Mouse (Mus musculus) kidney, adult 2 months (tissue): Measurements from ENCODE around the gene Hist3h2a. TPM values are rescaled to one million over a fixed set of nuclear protein-coding genes. Genes with fewer than 3 reads are reported as not detected.

Source experiments
- DNase-seq: peaks from one replicate; pipeline ENCODE4 v3.0.0; 2021
- H3K27ac ChIP-seq: fragments of 200-500 bp; 2 replicates; pipeline ENCODE4 v1.5.1; 2012; ENCODE audit warnings: low read depth, low read length, control low read depth, inconsistent platforms; ENCODE audit not compliant: insufficient read depth
- H3K27me3 ChIP-seq: fragments of 200-500 bp; replicated peaks from 2 replicates; pipeline ENCODE4 v1.6.1; 2012; ENCODE audit warnings: mild to moderate bottlenecking, moderate library complexity, low read length, inconsistent platforms; ENCODE audit not compliant: control insufficient read depth, insufficient read depth
- H3K36me3 ChIP-seq: fragments of 200-500 bp; 2 replicates; pipeline ENCODE4 v1.6.1; 2012; ENCODE audit warnings: mild to moderate bottlenecking, moderate library complexity, low read length, inconsistent platforms; ENCODE audit not compliant: control insufficient read depth, insufficient read depth
- H3K4me1 ChIP-seq: fragments of 200-500 bp; 2 replicates; pipeline ENCODE4 v1.6.1; 2011; ENCODE audit warnings: low read length; ENCODE audit not compliant: control insufficient read depth, insufficient read depth
- H3K4me3 ChIP-seq: fragments of 200-500 bp; 2 replicates; pipeline ENCODE4 v1.5.1; 2011; ENCODE audit warnings: mild to moderate bottlenecking, low read depth, low read length, control low read depth; ENCODE audit not compliant: insufficient read depth
- CTCF ChIP-seq: fragments of 200-500 bp; conservative IDR thresholded peaks from 2 replicates; pipeline ENCODE4 v1.5.1; 2011; ENCODE audit warnings: low read depth, mild to moderate bottlenecking, control low read depth, low read length, moderate library complexity, mixed read lengths; ENCODE audit not compliant: insufficient read depth, insufficient read length
- POLR2A ChIP-seq: fragments of 200-500 bp; IDR thresholded peaks from one replicate; pipeline ENCODE4 v1.6.1; 2011; ENCODE audit warnings: low read depth, low read length, control low read depth
- WGBS: fragments of 180-500 bp; shearing (Covaris S2); methylation state at CpG from one replicate; pipeline ENCODE4 v1.1.7; 2018; 5-methylcytosine and 5-hydroxymethylcytosine counted together
- polyA plus RNA-seq: library from polyadenylated mRNA; depleted of rRNA; stranded (reverse); fragments of >200 nt; gene quantifications from 2 replicates; pipeline ENCODE4 v1.2.3, GENCODE M21; 2012; rRNA removed

The Hist3h2a gene
- 29.0 and 29.5 TPM in 2 replicates for polyA plus RNA-seq

- DNase-seq, result peak; percentile 98
- Histone ChIP-seq H3K4me1 (peaks cover 9% of the 10 kb centered on the region; the same call in 1 of the 2 replicates), H3K36me3 (no peaks in the 10 kb centered on the region), H3K27ac (peak within 1 kb of the TSS; percentile 93), H3K4me3 (peak within 1 kb of the TSS; percentile 81), H3K27me3 (no peaks in the 10 kb centered on the region; the same call in 1 of the 2 replicates)
- under 1% methylated on average over 49 of the region's 49 CpGs for WGBS
- TF ChIP-seq POLR2A, result peak; percentile 65
- TF ChIP-seq CTCF, result peak; percentile 52
Observed at GRCm38 (mm10) chr11:58954420-58955142, at the start of gene Hist3h2a, which contains the start of gene Trim17. Gene Hist3h2a, plus strand, starts transcription at chr11:58954685. Gene Trim17, plus strand, starts transcription at chr11:58954685.

- WGBS, result 63% methylated on average over 6 of the region's 6 CpGs
- H3K4me3 ChIP-seq, result no peak overlapping the region
Observed at GRCm38 (mm10) chr11:58904838-58905237, 49.6 kb upstream of the Hist3h2a start.

GRCm38 (mm10) chr11:58913776-58914175 lies 40.7 kb upstream of the Hist3h2a start:
- no peak for TF ChIP-seq POLR2A
- TF ChIP-seq CTCF, result no peak
- H3K27me3 ChIP-seq, result no peaks in the 10 kb centered on the region
- DNase-seq, result no peak
- no peak overlapping the region for H3K27ac ChIP-seq
- peaks cover 5% of the 10 kb centered on the region; the same call in 1 of the 2 replicates for H3K4me1 ChIP-seq
- 94% methylated on average over 1 of the region's 1 CpGs for WGBS
- no peaks in the 10 kb centered on the region for H3K36me3 ChIP-seq
- no peak overlapping the region for H3K4me3 ChIP-seq

More at GRCm38 (mm10) chr11:58904838-58905237, 49.6 kb upstream of the Hist3h2a start:
- Histone ChIP-seq H3K27ac (no peak overlapping the region), H3K36me3 (no peaks in the 10 kb centered on the region), H3K4me1 (peaks cover 3% of the 10 kb centered on the region; the same call in 1 of the 2 replicates), H3K27me3 (no peaks in the 10 kb centered on the region)
- DNase-seq, result peak; percentile 33
- TF ChIP-seq CTCF (no peak), POLR2A (no peak)

- WGBS, result 9% methylated on average over 17 of the region's 17 CpGs
Observed at GRCm38 (mm10) chr11:58914461-58915028, 39.9 kb upstream of the Hist3h2a start.

GRCm38 (mm10) chr11:58916879-58917744 lies 37.4 kb upstream of the Hist3h2a start:
- H3K4me3 ChIP-seq, result no peak overlapping the region
- no peak overlapping the region for H3K27ac ChIP-seq
- H3K27me3 ChIP-seq, result no peaks in the 10 kb centered on the region
- WGBS, result 56% methylated on average over 14 of the region's 14 CpGs
- DNase-seq, result peak; percentile 42
- H3K4me1 ChIP-seq, result peaks cover 5% of the 10 kb centered on the region; the same call in 1 of the 2 replicates
- H3K36me3 ChIP-seq, result no peaks in the 10 kb centered on the region
- TF ChIP-seq CTCF (peak; percentile 57), POLR2A (no peak)

More at GRCm38 (mm10) chr11:58914461-58915028, 39.9 kb upstream of the Hist3h2a start:
- no peaks in the 10 kb centered on the region for H3K36me3 ChIP-seq
- peaks cover 5% of the 10 kb centered on the region; the same call in 1 of the 2 replicates for H3K4me1 ChIP-seq
- no peaks in the 10 kb centered on the region for H3K27me3 ChIP-seq
- TF ChIP-seq CTCF (no peak; the same call in 1 of the 2 replicates), POLR2A (no peak)
- H3K27ac ChIP-seq, result peak overlapping the region; percentile 56
- DNase-seq, result peak; percentile 57
- H3K4me3 ChIP-seq, result peak overlapping the region; percentile 53

GRCm38 (mm10) chr11:58917745-58918366 lies 36.6 kb upstream of the Hist3h2a start, which contains the start of gene Btnl10:
Gene Btnl10, plus strand, starts transcription at chr11:58917908.
- peaks cover 5% of the 10 kb centered on the region; the same call in 1 of the 2 replicates for H3K4me1 ChIP-seq
- H3K27me3 ChIP-seq, result no peaks in the 10 kb centered on the region
- 68% methylated on average over 12 of the region's 12 CpGs for WGBS
- H3K4me3 ChIP-seq, result no peak within 1 kb of the TSS
- no peak for TF ChIP-seq CTCF
- no peak for TF ChIP-seq POLR2A
- H3K36me3 ChIP-seq, result no peaks in the 10 kb centered on the region
- DNase-seq, result no peak
- no peak within 1 kb of the TSS for H3K27ac ChIP-seq
